Mouse (Mus musculus) neural tube, embryonic 13.5 days (tissue): ENCODE measurements at regions not wholly inside any gene's neighbourhood (a gene's known extent, or its start where the extent isn't known, plus 50 kb on each side); places are given as distances from the start of the nearest gene placed in this dataset.
A peak's percentile ranks its signal among the peaks of the same experiment; 100 is the strongest.

Experiments used
- ATAC-seq: fragments of 200-750 bp; cut with Nextera tagmentation; 2 replicates; pipeline ENCODE4 v1.8.0; 2017; ENCODE audit warnings: low read depth, mild to moderate bottlenecking, moderate TSS enrichment, moderate library complexity
- H3K27ac ChIP-seq: fragments of 300-500 bp; sonication (generic); replicated peaks from 2 replicates; pipeline ENCODE4 v1.5.1; 2015; ENCODE audit warnings: moderate library complexity, mild to moderate bottlenecking, inconsistent platforms
- H3K27me3 ChIP-seq: fragments of 300-500 bp; sonication (generic); 2 replicates; pipeline ENCODE4 v1.6.1; 2015; ENCODE audit warnings: mild to moderate bottlenecking, inconsistent platforms
- H3K36me3 ChIP-seq: fragments of 300-500 bp; sonication (generic); 2 replicates; pipeline ENCODE4 v1.6.1; 2015; ENCODE audit warnings: mild to moderate bottlenecking, inconsistent platforms
- H3K4me1 ChIP-seq: fragments of 300-500 bp; sonication (generic); replicated peaks from 2 replicates; pipeline ENCODE4 v1.6.1; 2015; ENCODE audit warnings: inconsistent platforms
- H3K4me2 ChIP-seq: fragments of 300-500 bp; sonication (generic); 2 replicates; pipeline ENCODE4 v1.6.1; 2015; ENCODE audit warnings: inconsistent platforms, mild to moderate bottlenecking, moderate library complexity
- H3K4me3 ChIP-seq: fragments of 300-500 bp; sonication (generic); 2 replicates; pipeline ENCODE4 v1.5.1; 2015; ENCODE audit warnings: mild to moderate bottlenecking, inconsistent platforms
- H3K9ac ChIP-seq: fragments of 300-500 bp; sonication (generic); 2 replicates; pipeline ENCODE4 v1.6.1; 2015; ENCODE audit warnings: moderate library complexity, mild to moderate bottlenecking, inconsistent platforms
- H3K9me3 ChIP-seq: fragments of 300-500 bp; sonication (generic); 2 replicates; pipeline ENCODE4 v1.6.1; 2016; ENCODE audit warnings: inconsistent platforms
- WGBS: fragments of 180-500 bp; shearing (Covaris S2); methylation state at CpG from one replicate; pipeline ENCODE4 v1.1.7; 2015; 5-methylcytosine and 5-hydroxymethylcytosine counted together

DNA sequence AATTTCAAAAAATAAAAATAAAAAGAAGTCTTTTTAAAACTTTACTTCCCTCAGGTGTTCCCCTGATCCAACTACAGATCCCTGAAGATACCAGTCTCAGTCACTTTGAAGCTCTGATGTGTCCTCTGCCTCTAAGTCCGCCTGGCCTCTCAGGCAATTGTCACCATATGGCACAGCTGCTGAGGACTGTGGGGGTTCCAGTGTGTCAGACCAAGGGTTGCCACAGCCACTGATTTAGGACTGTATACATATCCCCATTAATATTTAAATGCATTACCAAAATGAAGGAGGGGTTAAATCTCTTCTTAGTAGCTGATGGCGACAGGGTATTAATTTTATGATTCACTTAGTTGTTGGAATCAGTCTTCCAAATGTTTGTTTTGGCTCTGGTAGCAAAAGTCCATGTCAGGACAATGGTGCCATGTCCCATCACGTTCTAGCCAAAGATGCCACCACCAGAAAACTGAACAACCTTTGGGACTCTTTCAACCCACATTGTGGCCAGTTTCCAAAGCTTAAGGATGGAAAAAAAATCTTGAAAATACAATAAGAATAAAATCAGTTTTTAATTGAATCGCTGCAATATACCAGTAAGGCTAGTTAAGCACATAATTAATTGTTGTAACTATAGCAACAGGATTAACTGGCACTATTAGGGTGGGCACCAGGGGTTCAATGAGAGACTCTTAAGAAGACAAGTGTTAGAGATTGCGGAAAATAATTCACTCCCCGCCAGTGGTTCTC lies 62.5 kb downstream of the Arrdc4 start:
- Histone ChIP-seq H3K36me3 (no peaks in the 10 kb centered on the region), H3K9me3 (no peaks in the 10 kb centered on the region)

GRCm38 (mm10) chr7:68682929-68683643 lies 66.0 kb downstream of the Arrdc4 start:
- Histone ChIP-seq H3K9me3 (no peaks in the 10 kb centered on the region), H3K36me3 (no peaks in the 10 kb centered on the region), H3K27ac (no peak overlapping the region), H3K9ac (no peak overlapping the region), H3K4me1 (peaks cover 28% of the 10 kb centered on the region), H3K4me2 (no peak overlapping the region), H3K4me3 (no peak overlapping the region), H3K27me3 (peaks cover 2% of the 10 kb centered on the region; the same call in 1 of the 2 replicates)
- ATAC-seq: no peak
- WGBS: 80% methylated on average over 5 of the region's 5 CpGs

More for the DNA sequence above, 62.5 kb downstream of the Arrdc4 start:
- no peak overlapping the region for H3K27ac ChIP-seq
- H3K4me3 ChIP-seq: no peak overlapping the region
- peak; percentile 91 for ATAC-seq
- no peak overlapping the region for H3K4me2 ChIP-seq
- 44% methylated on average over 6 of the region's 6 CpGs for WGBS
- peaks cover 17% of the 10 kb centered on the region for H3K4me1 ChIP-seq
- H3K9ac ChIP-seq: no peak overlapping the region
- peaks cover 2% of the 10 kb centered on the region; the same call in 1 of the 2 replicates for H3K27me3 ChIP-seq

DNA sequence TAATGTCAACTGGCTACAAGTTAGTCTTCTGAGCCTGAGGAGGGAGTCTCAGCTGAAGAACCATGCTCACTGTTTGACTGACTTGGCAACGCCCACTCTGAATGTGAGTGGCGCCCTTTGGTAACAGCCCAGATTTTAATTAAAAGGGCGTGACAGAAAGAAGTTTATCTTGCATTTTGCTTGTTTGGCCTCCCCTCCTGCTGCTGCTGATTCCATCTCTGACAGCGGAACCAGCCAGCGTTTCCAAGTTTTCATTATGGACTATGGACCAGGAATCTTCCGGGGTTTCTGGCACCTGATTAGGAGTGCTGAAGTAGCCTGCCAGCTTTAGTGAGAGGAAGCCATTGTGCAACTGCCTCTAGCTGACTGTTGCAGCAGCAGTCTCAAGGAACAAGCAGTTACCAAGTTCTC lies 66.7 kb downstream of the Arrdc4 start:
- peaks cover 26% of the 10 kb centered on the region for H3K4me1 ChIP-seq
- peaks cover 2% of the 10 kb centered on the region; the same call in 1 of the 2 replicates for H3K27me3 ChIP-seq
- no peaks in the 10 kb centered on the region for H3K9me3 ChIP-seq
- no peaks in the 10 kb centered on the region for H3K36me3 ChIP-seq
- no peak overlapping the region for H3K9ac ChIP-seq
- 72% methylated on average over 6 of the region's 6 CpGs for WGBS
- no peak overlapping the region for H3K27ac ChIP-seq
- ATAC-seq: no peak
- no peak overlapping the region for H3K4me2 ChIP-seq
- H3K4me3 ChIP-seq: no peak overlapping the region

DNA sequence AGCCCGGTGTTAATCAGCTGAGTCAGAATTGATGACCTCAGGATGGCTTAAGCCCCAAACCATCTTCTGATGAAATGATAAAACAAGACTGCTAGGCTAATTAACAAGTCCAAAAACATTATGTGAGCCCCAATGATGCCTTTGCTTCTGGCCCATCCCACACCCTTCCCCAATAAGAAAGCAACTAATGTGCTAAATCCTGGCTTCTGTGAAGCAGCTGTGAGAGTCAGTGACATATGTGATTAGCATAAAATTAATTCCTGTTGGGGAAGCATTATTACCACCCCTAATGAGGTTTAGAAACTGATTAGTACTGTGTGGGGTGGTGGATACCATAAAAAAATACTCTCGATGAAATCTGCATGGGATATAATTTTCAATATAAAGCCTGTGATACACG lies 69.3 kb downstream of the Arrdc4 start:
- H3K9me3 ChIP-seq: no peaks in the 10 kb centered on the region
- no peak overlapping the region for H3K27ac ChIP-seq

GRCm38 (mm10) chr7:68667790-68668732 lies 81.0 kb downstream of the Arrdc4 start:
- Histone ChIP-seq H3K4me3 (no peak overlapping the region), H3K27me3 (no peaks in the 10 kb centered on the region), H3K4me2 (no peak overlapping the region), H3K4me1 (no peaks in the 10 kb centered on the region), H3K36me3 (no peaks in the 10 kb centered on the region), H3K9ac (no peak overlapping the region), H3K9me3 (no peaks in the 10 kb centered on the region), H3K27ac (no peak overlapping the region)
- ATAC-seq: no peak
- 81% methylated on average over 12 of the region's 12 CpGs for WGBS

More for the DNA sequence above, 69.3 kb downstream of the Arrdc4 start:
- no peaks in the 10 kb centered on the region for H3K36me3 ChIP-seq
- H3K4me3 ChIP-seq: no peak overlapping the region
- peaks cover 4% of the 10 kb centered on the region; the same call in 1 of the 2 replicates for H3K27me3 ChIP-seq
- no peak for ATAC-seq
- H3K4me1 ChIP-seq: peaks cover 11% of the 10 kb centered on the region
- WGBS: 63% methylated on average over 3 of the region's 3 CpGs
- H3K4me2 ChIP-seq: no peak overlapping the region
- H3K9ac ChIP-seq: no peak overlapping the region

DNA sequence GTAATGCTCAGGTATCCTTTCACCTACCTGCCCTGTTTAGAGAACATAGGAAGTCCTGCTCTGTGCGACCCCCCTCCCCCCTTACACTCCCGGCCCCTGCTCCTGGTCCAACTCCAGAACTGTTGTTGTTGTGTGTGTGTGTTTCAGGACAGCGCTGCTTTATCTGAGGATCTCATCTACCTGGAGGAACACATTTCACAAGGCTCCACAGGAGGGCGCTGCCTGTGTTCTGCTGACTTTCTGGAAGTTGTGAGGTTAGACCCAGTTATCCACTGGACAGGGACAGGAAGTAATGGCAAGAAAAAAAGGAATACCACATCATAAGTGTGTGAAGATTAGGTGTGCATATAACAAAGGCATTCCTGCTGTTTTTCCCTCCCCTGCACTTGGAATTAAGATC lies 81.8 kb downstream of the Arrdc4 start:
- WGBS: 71% methylated on average over 4 of the region's 4 CpGs
- ATAC-seq: no peak
- H3K27ac ChIP-seq: no peak overlapping the region

GRCm38 (mm10) chr7:68656354-68656753 lies 92.7 kb downstream of the Arrdc4 start:
- ATAC-seq: no peak

More for the DNA sequence above, 81.8 kb downstream of the Arrdc4 start:
- no peaks in the 10 kb centered on the region for H3K9me3 ChIP-seq
- no peaks in the 10 kb centered on the region for H3K27me3 ChIP-seq
- no peaks in the 10 kb centered on the region for H3K4me1 ChIP-seq
- H3K4me2 ChIP-seq: no peak overlapping the region
- no peaks in the 10 kb centered on the region for H3K36me3 ChIP-seq
- no peak overlapping the region for H3K4me3 ChIP-seq
- H3K9ac ChIP-seq: no peak overlapping the region

GRCm38 (mm10) chr7:68653534-68653933 lies 95.5 kb downstream of the Arrdc4 start:
- no peak overlapping the region for H3K27ac ChIP-seq
- H3K9me3 ChIP-seq: peaks cover 9% of the 10 kb centered on the region; the same call in 1 of the 2 replicates
- H3K4me3 ChIP-seq: no peak overlapping the region
- no peaks in the 10 kb centered on the region for H3K36me3 ChIP-seq
- H3K9ac ChIP-seq: no peak overlapping the region
- ATAC-seq: no peak
- H3K4me1 ChIP-seq: no peaks in the 10 kb centered on the region
- H3K27me3 ChIP-seq: no peaks in the 10 kb centered on the region
- 58% methylated on average over 1 of the region's 1 CpGs for WGBS
- H3K4me2 ChIP-seq: no peak overlapping the region

More at GRCm38 (mm10) chr7:68656354-68656753, 92.7 kb downstream of the Arrdc4 start:
- H3K27me3 ChIP-seq: no peaks in the 10 kb centered on the region
- H3K27ac ChIP-seq: no peak overlapping the region
- H3K4me2 ChIP-seq: no peak overlapping the region
- H3K9ac ChIP-seq: no peak overlapping the region
- no peaks in the 10 kb centered on the region for H3K4me1 ChIP-seq
- no peaks in the 10 kb centered on the region for H3K36me3 ChIP-seq
- peaks cover 9% of the 10 kb centered on the region; the same call in 1 of the 2 replicates for H3K9me3 ChIP-seq
- no peak overlapping the region for H3K4me3 ChIP-seq

- no peaks in the 10 kb centered on the region for H3K4me1 ChIP-seq
- no peak for ATAC-seq
These were observed 97.6 kb downstream of the Arrdc4 start for GRCm38 (mm10) chr7:68651418-68651817.

DNA sequence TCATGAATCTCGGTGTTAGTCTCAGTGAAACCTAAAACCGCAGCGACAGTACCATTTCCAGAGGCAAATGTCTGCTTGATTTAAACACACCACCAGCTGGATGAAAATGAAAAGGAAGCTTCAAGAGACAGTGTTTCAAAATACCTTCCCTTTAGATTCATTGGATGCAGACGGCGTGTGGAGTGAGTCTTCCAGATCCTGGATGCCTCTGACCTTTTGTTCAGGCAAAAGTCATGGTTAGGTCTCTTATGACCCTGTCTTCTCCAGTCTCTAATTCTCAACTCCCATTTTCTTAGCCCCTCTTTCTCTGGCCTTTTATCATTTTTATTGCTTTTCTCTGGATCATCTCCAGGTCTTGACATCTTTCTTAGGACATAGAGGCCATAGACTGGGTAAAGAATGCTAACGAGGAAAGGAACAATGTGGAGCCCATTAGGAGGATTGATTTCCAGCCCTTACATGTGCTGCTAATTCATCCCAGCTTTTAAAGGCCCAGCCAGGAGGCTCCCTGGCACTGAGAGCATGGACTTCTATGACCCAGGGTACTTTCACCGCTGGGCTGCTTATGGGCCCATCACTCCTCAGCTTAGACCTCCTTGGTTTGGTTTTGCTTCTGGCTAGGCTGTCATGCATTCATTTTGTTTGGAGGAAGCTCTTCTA lies 111.4 kb downstream of the Arrdc4 start:
- H3K9ac ChIP-seq: no peak overlapping the region
- H3K36me3 ChIP-seq: no peaks in the 10 kb centered on the region
- no peaks in the 10 kb centered on the region for H3K27me3 ChIP-seq
- H3K4me2 ChIP-seq: no peak overlapping the region
- no peak overlapping the region for H3K27ac ChIP-seq
- no peak overlapping the region for H3K4me3 ChIP-seq
- H3K4me1 ChIP-seq: no peaks in the 10 kb centered on the region
- WGBS: 66% methylated on average over 7 of the region's 7 CpGs
- no peak for ATAC-seq
- no peaks in the 10 kb centered on the region for H3K9me3 ChIP-seq

More at GRCm38 (mm10) chr7:68651418-68651817, 97.6 kb downstream of the Arrdc4 start:
- Histone ChIP-seq H3K9me3 (peaks cover 9% of the 10 kb centered on the region; the same call in 1 of the 2 replicates), H3K9ac (no peak overlapping the region), H3K27me3 (no peaks in the 10 kb centered on the region), H3K27ac (no peak overlapping the region), H3K4me3 (no peak overlapping the region), H3K4me2 (no peak overlapping the region), H3K36me3 (no peaks in the 10 kb centered on the region)
- WGBS: 65% methylated on average over 4 of the region's 4 CpGs

- H3K27ac ChIP-seq: no peak overlapping the region
- no peaks in the 10 kb centered on the region for H3K27me3 ChIP-seq
- no peak overlapping the region for H3K4me3 ChIP-seq
- H3K9ac ChIP-seq: no peak overlapping the region
- no peaks in the 10 kb centered on the region for H3K9me3 ChIP-seq
- H3K36me3 ChIP-seq: no peaks in the 10 kb centered on the region
- 93% methylated on average over 3 of the region's 3 CpGs for WGBS
- H3K4me1 ChIP-seq: no peaks in the 10 kb centered on the region
- no peak for ATAC-seq
- H3K4me2 ChIP-seq: no peak overlapping the region
These were observed 128.0 kb downstream of the Arrdc4 start for GRCm38 (mm10) chr7:68621080-68621479.
